Mouse (Mus musculus): ENCODE measurements at regions not wholly inside any gene's neighbourhood (a gene's known extent, or its start where the extent isn't known, plus 50 kb on each side); places are given as distances from the start of the nearest gene placed in this dataset.

DNA sequence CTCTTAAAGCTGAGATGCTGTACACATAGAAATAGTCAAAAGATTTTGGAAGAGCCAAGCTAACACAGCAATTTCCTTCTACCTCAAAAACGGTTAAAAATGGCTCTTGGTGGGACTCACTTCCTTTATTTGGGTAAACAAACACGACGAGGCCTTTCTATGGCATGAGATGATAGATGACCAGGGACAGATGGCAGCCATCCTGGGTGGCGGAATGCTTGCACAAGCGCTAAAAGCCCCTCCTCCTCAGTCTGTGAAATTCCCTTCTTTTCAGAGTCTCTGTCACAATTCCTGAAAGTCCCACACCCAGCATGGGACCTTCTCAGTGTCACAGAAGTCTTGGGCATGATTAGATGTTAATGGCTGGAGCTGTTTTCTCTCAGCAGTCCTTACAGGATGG is 59.3 kb upstream of the Ado start:
- peak; percentile 16 for DNase-seq (ENCODE audit: extremely low spot score, low spot score)

DNA sequence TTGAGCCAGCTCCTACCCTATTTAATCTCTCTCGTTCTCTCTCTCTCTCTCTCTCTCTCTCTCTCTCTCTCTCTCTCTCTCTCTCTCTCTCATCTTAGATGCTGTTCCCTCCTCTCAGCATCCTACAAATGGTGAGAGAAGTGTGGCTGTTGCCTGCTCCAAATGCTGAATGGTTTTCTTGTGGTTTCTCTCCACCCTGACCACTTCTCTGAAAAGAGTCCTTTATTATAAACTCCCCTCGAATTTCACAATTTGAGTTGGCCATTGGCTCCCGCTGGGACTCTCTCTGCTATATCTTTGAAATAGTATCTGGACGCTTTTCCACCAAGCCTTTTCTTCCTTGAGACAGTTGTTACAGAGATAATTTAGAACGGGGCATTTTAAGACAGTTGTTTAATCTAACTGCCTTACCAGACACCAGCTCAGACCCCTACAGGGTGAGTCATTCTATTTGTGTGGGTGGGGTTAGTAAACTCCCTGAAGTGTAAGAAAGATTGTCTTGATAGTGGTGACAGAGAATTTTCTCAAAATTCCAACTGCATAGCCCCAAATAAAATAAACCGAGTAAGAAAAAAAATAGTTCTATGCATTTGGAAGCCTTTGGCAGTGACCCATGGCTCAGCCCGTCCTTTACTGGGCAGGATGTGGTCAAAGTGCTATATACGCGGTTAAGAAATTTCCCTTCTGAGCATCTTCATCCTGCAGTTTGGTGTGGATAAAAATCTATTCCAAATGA is 58.7 kb upstream of the Ado start:
- no peak for DNase-seq (ENCODE audit: extremely low spot score, low spot score)

DNA sequence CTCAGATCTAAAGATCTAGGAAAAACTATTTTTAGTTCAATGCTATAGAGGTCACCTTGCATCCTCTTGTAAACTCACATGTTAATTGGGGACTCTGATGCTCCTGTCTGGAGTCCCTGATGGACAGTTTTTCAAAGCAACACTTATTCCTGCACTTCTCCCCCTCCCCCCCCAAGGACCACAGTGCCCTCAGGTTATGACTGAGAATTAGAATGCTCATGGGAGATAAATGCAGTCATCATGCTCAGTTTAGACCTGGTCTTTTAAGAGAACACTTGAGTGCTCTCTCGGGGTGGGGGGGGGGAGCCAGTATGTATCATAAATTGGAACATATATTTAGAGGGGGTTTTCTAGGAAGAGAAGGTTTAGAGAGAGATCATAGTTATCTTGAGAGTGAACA is 58.0 kb upstream of the Ado start:
- no peak for DNase-seq (ENCODE audit: extremely low spot score, low spot score)

DNA sequence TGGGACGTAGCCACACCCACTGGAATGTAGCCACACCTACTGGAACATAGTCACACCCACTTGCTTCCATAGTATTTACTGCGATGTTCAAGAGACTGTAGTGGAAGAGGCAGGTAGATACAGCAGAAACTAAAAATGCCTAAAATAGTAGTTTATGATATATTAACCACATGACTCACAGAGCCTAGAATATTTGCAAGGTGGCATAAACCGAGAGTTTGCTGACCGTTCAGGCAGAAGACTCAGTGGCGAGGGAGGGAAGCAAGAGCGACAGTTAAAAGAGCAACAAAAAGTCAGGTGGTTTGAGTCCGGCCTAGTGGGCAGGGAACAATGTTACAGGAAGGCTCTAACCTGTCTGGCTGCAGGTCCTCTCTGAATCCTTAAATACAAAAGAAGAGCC is 50.6 kb upstream of the Ado start:
- DNase-seq (ENCODE audit: extremely low spot score, low spot score), result no peak

DNA sequence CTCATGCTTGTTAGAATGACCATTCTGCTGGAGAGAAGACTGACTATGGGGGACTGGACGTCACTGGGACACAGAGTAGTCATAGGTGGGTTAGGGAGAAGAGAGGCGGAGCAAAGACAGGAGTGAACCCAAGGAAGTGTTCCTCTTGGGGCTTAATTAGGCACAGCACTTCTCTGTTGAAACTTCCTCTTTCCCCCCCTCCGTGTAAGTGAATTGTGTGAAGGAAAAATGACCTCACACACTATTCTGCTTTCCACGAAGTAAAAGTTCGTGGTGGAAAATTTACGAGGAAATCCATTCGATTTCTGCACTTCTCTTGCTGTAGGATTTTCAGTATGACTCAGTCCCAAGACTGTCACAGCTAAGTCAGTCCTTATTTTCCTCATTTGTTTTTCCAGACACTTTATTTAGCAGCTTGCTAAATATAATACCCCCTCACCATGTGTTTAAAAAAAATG is 49.9 kb upstream of the Ado start:
- no peak for DNase-seq (ENCODE audit: extremely low spot score, low spot score)
